1 mouse cellular context compared by ENCODE assay signal in the genomic region with DNA sequence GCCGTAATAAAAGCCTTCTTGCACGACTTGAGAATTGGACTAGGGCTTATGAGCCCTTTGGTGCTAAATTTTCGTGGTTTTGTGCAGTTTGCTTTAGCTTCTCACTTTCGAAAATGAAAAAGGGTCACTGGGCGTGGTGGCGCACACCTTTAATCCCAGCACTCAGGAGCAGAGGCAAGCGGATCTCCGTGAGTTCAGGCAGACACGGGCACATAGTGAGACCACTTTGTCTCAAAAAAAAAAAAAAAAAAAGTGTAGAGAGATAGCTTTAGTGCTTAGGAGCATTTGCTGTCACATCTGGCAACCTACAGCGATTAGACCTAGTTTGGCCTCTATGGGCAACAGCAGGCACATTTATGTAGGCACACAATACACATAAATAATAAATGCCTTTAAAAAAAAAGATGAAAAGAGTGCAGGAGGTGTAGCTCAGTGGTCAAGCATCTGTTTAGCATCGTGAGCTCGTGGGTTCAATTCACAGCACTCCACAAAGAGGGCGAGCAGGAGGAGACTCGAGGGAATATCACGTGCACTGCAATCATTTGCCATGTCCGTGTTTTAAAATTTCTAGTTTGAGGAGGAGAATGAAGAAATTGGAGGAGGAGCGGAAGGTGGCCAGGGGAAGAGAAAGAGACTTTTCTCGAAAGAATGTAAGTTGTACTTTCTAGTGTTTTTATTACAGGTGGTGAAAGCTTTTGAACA.
TF ChIP-seq lines count a peak whose summit lies in the region.

No protein-coding gene starts in this region.

TF ChIP-seq in C2C12, 6 proteins besides CTCF, POLR2A, EP300 and RAD21 (continued from another document):
- TF ChIP-seq MYOG (IDR thresholded peaks at IDR 0.05; ENCODE audit: control insufficient read depth, extremely low read depth, insufficient read length): no peak
- no peak for TF ChIP-seq FOSL1 (IDR thresholded peaks at IDR 0.05; ENCODE audit: insufficient read depth, low read length, poor library complexity, severe bottlenecking)
- TF ChIP-seq MYOD1 (IDR thresholded peaks at IDR 0.05; ENCODE audit: control insufficient read depth, insufficient read length, low read depth): no peak
- TF ChIP-seq USF1 (IDR thresholded peaks at IDR 0.05; ENCODE audit: low read depth): no peak
